Mouse (Mus musculus) heart, postnatal 0 days (tissue): ENCODE measurements around the gene Fam107a. TPM values are rescaled to one million over a fixed set of nuclear protein-coding genes. Genes with fewer than 3 reads are reported as not detected.

Experiments
- ATAC-seq: fragments of 200-750 bp; cut with Nextera tagmentation; 2 replicates; pipeline ENCODE4 v1.8.0; 2017; ENCODE audit warnings: low read depth, moderate number of reproducible peaks, moderate library complexity; ENCODE audit not compliant: insufficient read depth
- DNase-seq: peaks from one replicate; pipeline ENCODE4 v3.0.0-alpha.2; 2016; ENCODE audit warnings: low spot score
- H3K27ac ChIP-seq: fragments of 300-500 bp; sonication (generic); 2 replicates; pipeline ENCODE4 v1.5.1; 2014; ENCODE audit warnings: low read depth, mild to moderate bottlenecking
- H3K27me3 ChIP-seq: fragments of 300-500 bp; sonication (generic); 2 replicates; pipeline ENCODE4 v1.6.1; 2014; ENCODE audit warnings: low read length, mixed read lengths; ENCODE audit not compliant: control insufficient read depth, insufficient read depth
- H3K36me3 ChIP-seq: fragments of 300-500 bp; sonication (generic); replicated peaks from 2 replicates; pipeline ENCODE4 v1.6.1; 2014; ENCODE audit warnings: low read length, mixed read lengths; ENCODE audit not compliant: control insufficient read depth, insufficient read depth
- H3K4me1 ChIP-seq: fragments of 300-500 bp; sonication (generic); 2 replicates; pipeline ENCODE4 v1.6.1; 2014; ENCODE audit warnings: antibody characterized with exemption; ENCODE audit not compliant: control insufficient read depth, insufficient read depth
- H3K4me2 ChIP-seq: fragments of 300-500 bp; sonication (generic); 2 replicates; pipeline ENCODE4 v1.6.1; 2014; ENCODE audit warnings: low read depth, mild to moderate bottlenecking, low read length, moderate library complexity
- H3K4me3 ChIP-seq: fragments of 300-500 bp; sonication (generic); 2 replicates; pipeline ENCODE4 v1.5.1; 2014; ENCODE audit warnings: low read depth, low read length
- H3K9ac ChIP-seq: fragments of 300-500 bp; sonication (generic); replicated peaks from 2 replicates; pipeline ENCODE4 v1.6.1; 2014; ENCODE audit warnings: low read depth, low read length, mixed read lengths
- H3K9me3 ChIP-seq: fragments of 300-500 bp; sonication (generic); replicated peaks from 2 replicates; pipeline ENCODE4 v1.6.1; 2016; ENCODE audit warnings: low read length; ENCODE audit not compliant: control insufficient read depth
- CTCF ChIP-seq: IDR thresholded peaks from 2 replicates; pipeline ENCODE4 v1.5.1; 2016; ENCODE audit warnings: antibody characterized with exemption, control low read depth, low read depth
- EP300 ChIP-seq: IDR thresholded peaks from 2 replicates; pipeline ENCODE4 v1.6.1; 2016; ENCODE audit warnings: antibody characterized with exemption, low read depth
- WGBS: fragments of 180-500 bp; shearing (Covaris S2); extraction: QIAGEN DNeasy Blood & Tissue Kit; methylation state at CpG from one replicate; pipeline ENCODE4 v1.1.7; 2014; 5-methylcytosine and 5-hydroxymethylcytosine counted together
- polyA plus RNA-seq: library from polyadenylated mRNA; unstranded; fragments of >200 nt; fragmentation: Nextera tagmentation; extraction: Ambion mirVana; gene quantifications from 2 replicates; pipeline ENCODE4 v1.2.1, GENCODE M21; 2015
- total RNA-seq: library from RNA; depleted of rRNA; stranded (reverse); fragments of >200 nt; gene quantifications from 2 replicates; pipeline ENCODE4 v1.2.3, GENCODE M21; 2014; ENCODE audit warnings: low replicate concordance; rRNA removed

Fam107a gene
- total and polyA plus RNA-seq, 2 experiments from 2014 or later, result 0.26 to 3.2 TPM

DNA sequence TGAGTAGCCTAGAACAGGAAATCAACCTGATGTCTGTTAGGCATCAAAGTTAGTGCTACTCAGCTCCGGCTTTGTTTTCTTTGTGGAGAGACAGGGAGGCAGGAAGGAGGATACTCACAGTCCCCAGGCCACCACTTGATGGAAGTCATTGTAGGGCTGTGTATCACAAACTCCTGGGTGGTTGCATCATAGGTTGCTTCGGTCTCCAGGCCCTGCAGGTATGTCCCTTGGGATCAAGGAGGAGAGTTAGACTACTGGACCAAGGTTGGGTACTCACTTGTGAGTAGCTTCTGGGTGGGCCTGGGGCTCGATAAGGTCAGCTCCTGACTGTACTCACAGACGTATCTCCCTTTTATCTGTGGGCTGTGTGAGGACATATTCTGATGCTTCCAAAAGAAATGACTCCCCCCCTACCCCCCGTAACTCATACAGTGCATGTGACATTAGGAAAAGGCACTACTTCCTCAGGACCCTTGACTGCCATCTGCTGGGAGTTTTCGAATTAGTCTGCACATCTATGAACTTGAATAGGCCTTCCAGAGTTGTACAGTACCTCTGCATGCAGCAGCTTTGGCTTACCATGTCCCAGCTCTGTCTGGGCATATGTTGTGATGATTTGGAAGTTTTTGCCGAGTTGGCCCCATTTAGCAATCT lies 62.6 kb downstream of the Fam107a start:
- H3K9me3 ChIP-seq, result no peaks in the 10 kb centered on the region
- no peak overlapping the region for H3K9ac ChIP-seq
- H3K27me3 ChIP-seq, result no peaks in the 10 kb centered on the region
- WGBS, result 49% methylated on average over 7 of the region's 7 CpGs
- no peak overlapping the region for H3K27ac ChIP-seq
- DNase-seq (peak; percentile 20), ATAC-seq (peak; percentile 64)
- no peak for TF ChIP-seq EP300
- TF ChIP-seq CTCF, result peak; percentile 70
- H3K4me2 ChIP-seq, result no peak overlapping the region
- no peaks in the 10 kb centered on the region for H3K4me1 ChIP-seq
- H3K4me3 ChIP-seq, result no peak overlapping the region
- H3K36me3 ChIP-seq, result no peaks in the 10 kb centered on the region

DNA sequence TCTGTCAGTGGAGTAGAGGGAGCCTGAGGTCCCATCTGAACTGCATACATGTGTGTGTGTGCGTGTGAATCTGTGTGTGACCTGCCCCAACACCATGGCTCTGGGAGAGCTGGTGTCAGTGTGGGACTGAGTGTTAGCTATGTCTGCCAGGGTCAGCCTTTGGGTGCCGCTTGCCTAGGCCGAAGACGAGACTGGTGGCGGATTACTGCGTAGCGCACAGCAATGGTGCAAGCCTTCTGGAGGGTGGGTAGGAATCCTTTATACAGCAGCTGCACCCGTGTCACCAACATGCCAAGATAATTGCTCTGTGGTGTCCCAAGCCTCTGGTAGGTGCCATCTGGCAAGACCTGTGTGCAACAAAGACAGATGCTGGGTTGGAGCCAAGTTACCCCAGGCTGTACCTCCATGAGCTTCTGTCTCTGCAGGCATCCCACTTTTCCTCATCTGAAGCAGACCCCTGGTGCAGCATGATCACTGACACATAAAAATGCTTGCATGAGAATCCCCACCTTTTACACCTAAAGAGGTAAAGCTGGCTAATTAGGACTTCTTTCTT lies 66.4 kb downstream of the Fam107a start:
- WGBS, result 88% methylated on average over 8 of the region's 8 CpGs
- ATAC-seq (no peak), DNase-seq (no peak)
- no peak overlapping the region for H3K27ac ChIP-seq
- H3K4me1 ChIP-seq, result no peaks in the 10 kb centered on the region
- H3K4me2 ChIP-seq, result no peak overlapping the region
- no peaks in the 10 kb centered on the region for H3K36me3 ChIP-seq
- no peak overlapping the region for H3K4me3 ChIP-seq
- no peaks in the 10 kb centered on the region for H3K9me3 ChIP-seq
- TF ChIP-seq CTCF (no peak), EP300 (no peak)
- no peaks in the 10 kb centered on the region for H3K27me3 ChIP-seq
- H3K9ac ChIP-seq, result no peak overlapping the region

DNA sequence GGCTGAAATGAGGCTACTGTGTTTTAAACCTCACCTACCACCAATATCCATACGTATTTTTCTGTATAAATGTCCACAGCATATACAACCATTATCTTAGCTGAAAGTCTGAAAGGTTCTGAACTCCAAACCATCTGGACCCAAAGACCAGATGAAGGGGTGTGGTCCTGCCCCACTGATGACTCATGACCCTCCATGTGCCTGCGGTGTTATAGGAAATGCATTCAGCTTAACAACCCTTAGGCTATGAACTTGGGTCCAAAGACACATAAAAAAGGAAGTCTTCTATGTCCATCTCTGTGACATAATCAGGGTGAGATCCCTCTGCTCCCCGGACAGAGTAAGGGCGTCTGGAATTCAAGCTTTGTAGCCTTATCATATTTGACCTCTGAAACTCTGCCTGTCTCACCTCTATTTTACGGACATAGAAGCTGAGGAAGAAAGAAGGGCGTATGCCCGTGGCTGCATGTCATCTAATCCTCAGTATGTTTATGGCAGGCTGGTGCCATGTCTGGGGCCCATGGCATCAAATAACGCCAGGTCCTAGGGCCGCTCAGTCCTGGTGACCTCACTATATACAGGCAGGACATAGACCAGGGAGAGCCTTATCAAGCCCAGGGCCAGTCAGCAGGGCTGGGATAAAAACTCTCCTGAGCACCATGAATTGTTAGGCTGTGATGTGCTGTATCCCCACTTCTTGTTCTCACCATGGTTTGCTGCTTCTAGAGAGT lies 67.5 kb downstream of the Fam107a start:
- DNase-seq, result no peak

DNA sequence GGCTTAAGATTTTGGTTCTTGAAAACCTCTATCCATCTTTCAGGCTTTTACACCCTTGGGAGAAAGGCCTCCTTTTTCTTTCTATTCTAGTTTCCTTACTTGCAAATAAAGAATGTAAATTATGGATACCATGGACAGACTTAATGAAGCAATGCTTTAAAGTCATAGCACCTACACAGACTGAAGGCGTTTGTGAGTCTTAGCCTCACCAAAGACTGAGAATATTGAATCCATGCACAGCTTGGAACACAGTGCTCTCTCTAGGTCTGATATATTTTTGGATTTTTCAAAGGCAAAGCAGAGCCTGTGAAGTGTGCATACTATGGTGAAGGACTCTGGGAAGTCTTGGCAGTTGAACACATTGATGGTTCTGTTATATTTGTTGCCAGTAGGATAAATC lies 68.6 kb downstream of the Fam107a start:
- ATAC-seq (no peak), DNase-seq (no peak)
- no peak overlapping the region for H3K4me3 ChIP-seq
- no peaks in the 10 kb centered on the region for H3K27me3 ChIP-seq
- no peaks in the 10 kb centered on the region for H3K9me3 ChIP-seq
- H3K4me1 ChIP-seq, result no peaks in the 10 kb centered on the region
- WGBS, result 79% methylated on average over 1 of the region's 1 CpGs
- no peaks in the 10 kb centered on the region for H3K36me3 ChIP-seq
- TF ChIP-seq CTCF (no peak), EP300 (no peak)
- no peak overlapping the region for H3K4me2 ChIP-seq
- H3K9ac ChIP-seq, result no peak overlapping the region
- H3K27ac ChIP-seq, result no peak overlapping the region

More for the DNA sequence above, 67.5 kb downstream of the Fam107a start:
- no peaks in the 10 kb centered on the region for H3K4me1 ChIP-seq
- H3K27ac ChIP-seq, result no peak overlapping the region
- H3K9ac ChIP-seq, result no peak overlapping the region
- 62% methylated on average over 9 of the region's 9 CpGs for WGBS
- no peaks in the 10 kb centered on the region for H3K27me3 ChIP-seq
- H3K36me3 ChIP-seq, result no peaks in the 10 kb centered on the region
- H3K4me2 ChIP-seq, result no peak overlapping the region
- ATAC-seq, result no peak
- H3K4me3 ChIP-seq, result no peak overlapping the region
- TF ChIP-seq CTCF, result no peak
- no peak for TF ChIP-seq EP300
- H3K9me3 ChIP-seq, result no peaks in the 10 kb centered on the region

DNA sequence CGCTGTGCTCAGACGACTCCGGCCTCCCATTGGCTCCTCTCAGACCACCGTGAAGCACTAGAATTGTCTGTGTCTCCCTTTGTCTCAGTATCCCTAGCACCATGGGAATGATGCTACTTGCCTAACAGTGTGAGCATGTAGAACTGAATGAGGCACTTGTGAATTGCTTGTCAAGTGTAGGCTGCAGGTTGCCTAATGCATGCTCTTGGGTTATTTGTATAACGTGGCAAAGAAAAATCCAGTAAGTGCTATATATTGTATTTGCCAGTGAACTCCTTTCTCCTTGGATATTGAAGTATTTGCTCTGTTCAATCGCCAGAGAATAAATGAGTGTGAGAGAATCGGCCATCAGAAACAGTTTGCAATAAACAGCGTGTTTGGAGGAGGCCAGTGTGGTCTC lies 70.9 kb downstream of the Fam107a start:
- DNase-seq, result no peak
- Histone ChIP-seq H3K36me3 (no peaks in the 10 kb centered on the region), H3K9ac (no peak overlapping the region), H3K27me3 (no peaks in the 10 kb centered on the region), H3K4me1 (no peaks in the 10 kb centered on the region), H3K4me3 (no peak overlapping the region), H3K9me3 (no peaks in the 10 kb centered on the region), H3K27ac (no peak overlapping the region), H3K4me2 (no peak overlapping the region)
- 77% methylated on average over 8 of the region's 8 CpGs for WGBS
- ATAC-seq, result no peak
- no peak for TF ChIP-seq CTCF
- TF ChIP-seq EP300, result no peak

Other genes with a start within 250 kb of the Fam107a start
- 22.7 and 61.8 TPM in 2 replicates for gene Rpp14, start 237.7 kb downstream of the Fam107a start, total RNA-seq
- gene Rpp14, start 237.7 kb downstream of the Fam107a start, polyA plus RNA-seq, result 42.4 and 42.8 TPM in 2 replicates
- gene Pxk, start 219.8 kb downstream of the Fam107a start, total RNA-seq, result 14.5 and 23.7 TPM in 2 replicates
- 26.2 and 28.9 TPM in 2 replicates for gene Pxk, start 219.8 kb downstream of the Fam107a start, polyA plus RNA-seq
- gene Pdhb, start 145.0 kb downstream of the Fam107a start, total RNA-seq, result 535 and 560 TPM in 2 replicates
- gene Pdhb, start 145.0 kb downstream of the Fam107a start, polyA plus RNA-seq, result 1,048 and 1,051 TPM in 2 replicates
- gene Kctd6, start 103.9 kb downstream of the Fam107a start, total RNA-seq, result 5.8 and 7.9 TPM in 2 replicates
- 11.4 and 12.6 TPM in 2 replicates for gene Kctd6, start 103.9 kb downstream of the Fam107a start, polyA plus RNA-seq
- gene Acox2, start 58.7 kb downstream of the Fam107a start, total RNA-seq, result 0.39 TPM in 1 of 2 replicates, not detected in the other
- gene Acox2, start 58.7 kb downstream of the Fam107a start, polyA plus RNA-seq, result 0.15 TPM in 1 of 2 replicates, not detected in the other
- gene Oit1, start 60.7 kb upstream of the Fam107a start, total RNA-seq, result not detected in 2 replicates
- gene Oit1, start 60.7 kb upstream of the Fam107a start, polyA plus RNA-seq, result 0.82 TPM in 1 of 2 replicates, not detected in the other